Mouse (Mus musculus): ENCODE results near the gene Cyth4. TPM values are rescaled to one million over a fixed set of nuclear protein-coding genes. Genes with fewer than 3 reads are reported as not detected.

The Cyth4 gene
- total RNA-seq, 2 experiments from 2014 or later, result 10.1 to 10.4 TPM

GRCm38 (mm10) chr15:78585404-78585803 is 11.4 kb upstream of the Cyth4 start:
- DNase-seq (ENCODE audit: low spot score in 2 of 2), result no peak

- peak; percentile 89 to 90 for DNase-seq (ENCODE audit: low spot score in 2 of 2)
Observed at GRCm38 (mm10) chr15:78587050-78587994, 9.5 kb upstream of the Cyth4 start.

- no peak for DNase-seq (ENCODE audit: low spot score in 2 of 2)
Observed at GRCm38 (mm10) chr15:78588049-78588448, 8.8 kb upstream of the Cyth4 start.

- DNase-seq (ENCODE audit: low spot score in 2 of 2), result no peak
Observed at GRCm38 (mm10) chr15:78588900-78589299, 7.9 kb upstream of the Cyth4 start.

GRCm38 (mm10) chr15:78589936-78590335 is 6.9 kb upstream of the Cyth4 start:
- no peak for DNase-seq (ENCODE audit: low spot score in 2 of 2)

GRCm38 (mm10) chr15:78590785-78591184 is 6.1 kb upstream of the Cyth4 start:
- no peak for DNase-seq (ENCODE audit: low spot score in 2 of 2)

GRCm38 (mm10) chr15:78591680-78592451 is 5.0 kb upstream of the Cyth4 start:
- no peak for DNase-seq (ENCODE audit: low spot score in 2 of 2)

GRCm38 (mm10) chr15:78592452-78592968 is 4.3 kb upstream of the Cyth4 start:
- DNase-seq (ENCODE audit: low spot score in 2 of 2), result no peak

- no peak for DNase-seq (ENCODE audit: low spot score in 2 of 2)
Observed at GRCm38 (mm10) chr15:78593896-78594425, 2.9 kb upstream of the Cyth4 start.

GRCm38 (mm10) chr15:78594831-78595230 is 2.0 kb upstream of the Cyth4 start:
- no peak for DNase-seq (ENCODE audit: low spot score in 2 of 2)

GRCm38 (mm10) chr15:78595468-78595867 is 1.4 kb upstream of the Cyth4 start:
- DNase-seq (ENCODE audit: low spot score in 2 of 2), result no peak

GRCm38 (mm10) chr15:78596504-78596903 is 343 bp upstream of the Cyth4 start:
- DNase-seq (ENCODE audit: low spot score in 2 of 2), result no peak

GRCm38 (mm10) chr15:78597729-78598128 is 882 bp downstream of the Cyth4 start:
- DNase-seq (ENCODE audit: low spot score in 2 of 2), result no peak

- DNase-seq (ENCODE audit: low spot score in 2 of 2), result no peak
Observed at GRCm38 (mm10) chr15:78599124-78599523, 2.3 kb downstream of the Cyth4 start.

GRCm38 (mm10) chr15:78599529-78600193 is 2.8 kb downstream of the Cyth4 start:
- DNase-seq (ENCODE audit: low spot score in 2 of 2), result no peak

GRCm38 (mm10) chr15:78601180-78601579 is 4.3 kb downstream of the Cyth4 start:
- DNase-seq (ENCODE audit: low spot score in 2 of 2), result no peak

GRCm38 (mm10) chr15:78604255-78604654 is 7.4 kb downstream of the Cyth4 start:
- DNase-seq (ENCODE audit: low spot score in 2 of 2), result no peak

GRCm38 (mm10) chr15:78605371-78605791 is 8.5 kb downstream of the Cyth4 start:
- DNase-seq (ENCODE audit: low spot score in 2 of 2), result no peak

GRCm38 (mm10) chr15:78606059-78606458 is 9.2 kb downstream of the Cyth4 start:
- DNase-seq (ENCODE audit: low spot score in 2 of 2), result no peak

- peak in 1 of 2 experiments; percentile 36 for DNase-seq (ENCODE audit: low spot score in 2 of 2)
Observed at GRCm38 (mm10) chr15:78607463-78607862, 10.6 kb downstream of the Cyth4 start.

All from left cerebral cortex, adult 18-20 months (tissue).